Mouse (Mus musculus) liver, embryonic 16.5 days (tissue): ENCODE measurements at regions not wholly inside any gene's neighbourhood (a gene's known extent, or its start where the extent isn't known, plus 50 kb on each side); places are given as distances from the start of the nearest gene placed in this dataset.

Experiments
- ATAC-seq: fragments of 200-750 bp; cut with Nextera tagmentation; 2 replicates; pipeline ENCODE4 v1.8.0; 2017; ENCODE audit warnings: low read depth, mild to moderate bottlenecking, moderate number of reproducible peaks, moderate library complexity
- H3K27ac ChIP-seq: fragments of 300-500 bp; sonication (generic); 2 replicates; pipeline ENCODE4 v1.5.1; 2014; ENCODE audit warnings: mild to moderate bottlenecking, low read length
- H3K27me3 ChIP-seq: fragments of 300-500 bp; sonication (generic); 2 replicates; pipeline ENCODE4 v1.6.1; 2014; ENCODE audit warnings: low read depth, low read length, mixed read lengths; ENCODE audit not compliant: control insufficient read depth, insufficient read depth
- H3K36me3 ChIP-seq: fragments of 300-500 bp; sonication (generic); 2 replicates; pipeline ENCODE4 v1.6.1; 2014; ENCODE audit warnings: mild to moderate bottlenecking; ENCODE audit not compliant: control insufficient read depth, insufficient read depth
- H3K4me1 ChIP-seq: fragments of 300-500 bp; sonication (generic); 2 replicates; pipeline ENCODE4 v1.6.1; 2014; ENCODE audit warnings: low read depth, low read length, mixed read lengths; ENCODE audit not compliant: control insufficient read depth
- H3K4me2 ChIP-seq: fragments of 300-500 bp; sonication (generic); 2 replicates; pipeline ENCODE4 v1.6.1; 2014; ENCODE audit warnings: low read depth, low read length, mixed read lengths
- H3K4me3 ChIP-seq: fragments of 300-500 bp; sonication (generic); 2 replicates; pipeline ENCODE4 v1.5.1; 2014; ENCODE audit warnings: low read depth, mild to moderate bottlenecking, low read length
- H3K9ac ChIP-seq: fragments of 300-500 bp; sonication (generic); 2 replicates; pipeline ENCODE4 v1.6.1; 2014; ENCODE audit warnings: low read depth, low read length
- H3K9me3 ChIP-seq: fragments of 300-500 bp; sonication (generic); replicated peaks from 2 replicates; pipeline ENCODE4 v1.6.1; 2016; ENCODE audit warnings: low read length; ENCODE audit not compliant: control insufficient read depth
- WGBS: fragments of 180-500 bp; shearing (Covaris S2); extraction: QIAGEN DNeasy Blood & Tissue Kit; methylation state at CpG from one replicate; pipeline ENCODE4 v1.1.7; 2014; ENCODE audit not compliant: insufficient replicate concordance; 5-methylcytosine and 5-hydroxymethylcytosine counted together

GRCm38 (mm10) chr12:21472487-21472886 lies 55.0 kb upstream of the Ywhaq start:
- H3K4me1 ChIP-seq = no peaks in the 10 kb centered on the region
- no peak overlapping the region for H3K4me3 ChIP-seq
- H3K36me3 ChIP-seq = no peaks in the 10 kb centered on the region
- no peaks in the 10 kb centered on the region for H3K27me3 ChIP-seq
- H3K9ac ChIP-seq = no peak overlapping the region
- H3K9me3 ChIP-seq = no peaks in the 10 kb centered on the region
- H3K4me2 ChIP-seq = no peak overlapping the region
- 44% methylated on average over 4 of the region's 4 CpGs for WGBS
- ATAC-seq = no peak
- H3K27ac ChIP-seq = no peak overlapping the region

GRCm38 (mm10) chr12:21471986-21472385 lies 54.5 kb upstream of the Ywhaq start:
- Histone ChIP-seq H3K4me2 (no peak overlapping the region), H3K9ac (no peak overlapping the region), H3K27ac (no peak overlapping the region), H3K9me3 (no peaks in the 10 kb centered on the region), H3K27me3 (no peaks in the 10 kb centered on the region), H3K4me1 (no peaks in the 10 kb centered on the region), H3K4me3 (no peak overlapping the region), H3K36me3 (no peaks in the 10 kb centered on the region)
- WGBS = 73% methylated on average over 7 of the region's 7 CpGs
- no peak for ATAC-seq

GRCm38 (mm10) chr12:21470286-21470685 lies 52.8 kb upstream of the Ywhaq start:
- no peaks in the 10 kb centered on the region for H3K4me1 ChIP-seq
- H3K27ac ChIP-seq = no peak overlapping the region
- H3K4me3 ChIP-seq = no peak overlapping the region
- no peak overlapping the region for H3K4me2 ChIP-seq
- H3K36me3 ChIP-seq = no peaks in the 10 kb centered on the region
- no peak overlapping the region for H3K9ac ChIP-seq
- no peak for ATAC-seq
- no peaks in the 10 kb centered on the region for H3K27me3 ChIP-seq
- WGBS = 71% methylated on average over 3 of the region's 3 CpGs
- H3K9me3 ChIP-seq = no peaks in the 10 kb centered on the region
